Mouse (Mus musculus) lung, postnatal 0 days (tissue): ENCODE data around the gene Fli1. TPM values are rescaled to one million over a fixed set of nuclear protein-coding genes. Genes with fewer than 3 reads are reported as not detected.

Experiments used
- ATAC-seq: fragments of 200-750 bp; cut with Nextera tagmentation; 2 replicates; pipeline ENCODE4 v1.8.0; 2017; ENCODE audit warnings: moderate library complexity
- DNase-seq: peaks from one replicate; pipeline ENCODE4 v3.0.0-alpha.2; 2016; ENCODE audit warnings: low spot score
- H3K27ac ChIP-seq: fragments of 300-500 bp; sonication (generic); 2 replicates; pipeline ENCODE4 v1.5.1; 2014; ENCODE audit warnings: antibody characterized with exemption, mild to moderate bottlenecking, low read length, mixed read lengths
- H3K27me3 ChIP-seq: fragments of 300-500 bp; sonication (generic); replicated peaks from 2 replicates; pipeline ENCODE4 v1.6.1; 2014; ENCODE audit warnings: low read length, mixed read lengths; ENCODE audit not compliant: insufficient read depth
- H3K36me3 ChIP-seq: fragments of 300-500 bp; sonication (generic); 2 replicates; pipeline ENCODE4 v1.6.1; 2014; ENCODE audit warnings: low read length, mixed read lengths; ENCODE audit not compliant: insufficient read depth
- H3K4me1 ChIP-seq: fragments of 300-500 bp; sonication (generic); 2 replicates; pipeline ENCODE4 v1.6.1; 2014; ENCODE audit warnings: antibody characterized with exemption, low read depth, low read length, mixed read lengths; ENCODE audit not compliant: insufficient read depth
- H3K4me2 ChIP-seq: fragments of 300-500 bp; sonication (generic); replicated peaks from 2 replicates; pipeline ENCODE4 v1.6.1; 2014; ENCODE audit warnings: low read depth, mild to moderate bottlenecking, low read length, moderate library complexity, mixed read lengths
- H3K4me3 ChIP-seq: fragments of 300-500 bp; sonication (generic); 2 replicates; pipeline ENCODE4 v1.5.1; 2014; ENCODE audit warnings: low read depth, low read length
- H3K9ac ChIP-seq: fragments of 300-500 bp; sonication (generic); replicated peaks from 2 replicates; pipeline ENCODE4 v1.6.1; 2014; ENCODE audit warnings: low read depth, mild to moderate bottlenecking
- H3K9me3 ChIP-seq: fragments of 300-500 bp; sonication (generic); 2 replicates; pipeline ENCODE4 v1.6.1; 2016; ENCODE audit warnings: low read length, mixed read lengths
- CTCF ChIP-seq: IDR thresholded peaks from 2 replicates; pipeline ENCODE4 v1.5.1; 2016; ENCODE audit warnings: antibody characterized with exemption, mild to moderate bottlenecking
- EP300 ChIP-seq: IDR thresholded peaks from 2 replicates; pipeline ENCODE4 v1.6.1; 2016; ENCODE audit warnings: antibody characterized with exemption, mild to moderate bottlenecking, control low read depth
- WGBS: fragments of 180-500 bp; shearing (Covaris S2); extraction: QIAGEN DNeasy Blood & Tissue Kit; methylation state at CpG from one replicate; pipeline ENCODE4 v1.1.7; 2014; 5-methylcytosine and 5-hydroxymethylcytosine counted together
- polyA plus RNA-seq: library from polyadenylated mRNA; unstranded; fragments of >200 nt; fragmentation: Nextera tagmentation; extraction: Ambion mirVana; gene quantifications from 2 replicates; pipeline ENCODE4 v1.2.1, GENCODE M21; 2015

Fli1 gene
- polyA plus RNA-seq, 1 experiment from 2014 or later = 21.1 TPM

- ATAC-seq (no peak), DNase-seq (no peak)
- Histone ChIP-seq H3K27me3 (no peaks in the 10 kb centered on the region), H3K4me2 (no peak overlapping the region), H3K9ac (no peak overlapping the region), H3K4me3 (no peak overlapping the region), H3K4me1 (peaks cover 15% of the 10 kb centered on the region), H3K36me3 (no peaks in the 10 kb centered on the region), H3K27ac (peak overlapping the region; percentile 17; the same call in 1 of the 2 replicates), H3K9me3 (no peaks in the 10 kb centered on the region)
- 61% methylated on average over 10 of the region's 10 CpGs for WGBS
- TF ChIP-seq EP300 (no peak), CTCF (no peak)
These were observed 26.6 kb downstream of the Fli1 start for GRCm38 (mm10) chr9:32515894-32516686.

GRCm38 (mm10) chr9:32514406-32515058 is 28.1 kb downstream of the Fli1 start:
- no peaks in the 10 kb centered on the region for H3K27me3 ChIP-seq
- WGBS = 72% methylated on average over 6 of the region's 6 CpGs
- no peak for TF ChIP-seq EP300
- no peak for TF ChIP-seq CTCF
- no peak overlapping the region for H3K4me3 ChIP-seq
- no peaks in the 10 kb centered on the region for H3K36me3 ChIP-seq
- peaks cover 15% of the 10 kb centered on the region for H3K4me1 ChIP-seq
- H3K4me2 ChIP-seq = no peak overlapping the region
- DNase-seq (no peak), ATAC-seq (no peak)
- no peak overlapping the region for H3K9ac ChIP-seq
- H3K27ac ChIP-seq = no peak overlapping the region
- no peaks in the 10 kb centered on the region for H3K9me3 ChIP-seq

- Histone ChIP-seq H3K4me1 (peaks cover 6% of the 10 kb centered on the region; the same call in 1 of the 2 replicates), H3K4me3 (no peak overlapping the region), H3K9me3 (no peaks in the 10 kb centered on the region), H3K4me2 (no peak overlapping the region), H3K36me3 (no peaks in the 10 kb centered on the region), H3K9ac (no peak overlapping the region), H3K27ac (no peak overlapping the region), H3K27me3 (no peaks in the 10 kb centered on the region)
- ATAC-seq (no peak), DNase-seq (no peak)
- 65% methylated on average over 2 of the region's 2 CpGs for WGBS
- TF ChIP-seq CTCF (no peak), EP300 (no peak)
These were observed 29.2 kb downstream of the Fli1 start for GRCm38 (mm10) chr9:32513471-32513870.

- ATAC-seq (no peak), DNase-seq (no peak)
- H3K9me3 ChIP-seq = no peaks in the 10 kb centered on the region
- WGBS = 75% methylated on average over 7 of the region's 7 CpGs
- H3K36me3 ChIP-seq = no peaks in the 10 kb centered on the region
- H3K27me3 ChIP-seq = no peaks in the 10 kb centered on the region
- H3K4me2 ChIP-seq = no peak overlapping the region
- H3K4me1 ChIP-seq = peaks cover 9% of the 10 kb centered on the region; the same call in 1 of the 2 replicates
- no peak overlapping the region for H3K27ac ChIP-seq
- no peak overlapping the region for H3K9ac ChIP-seq
- no peak overlapping the region for H3K4me3 ChIP-seq
- TF ChIP-seq EP300 (no peak), CTCF (no peak)
These were observed 32.0 kb downstream of the Fli1 start for GRCm38 (mm10) chr9:32510454-32511263.

- Histone ChIP-seq H3K9ac (no peak overlapping the region), H3K36me3 (no peaks in the 10 kb centered on the region), H3K27ac (no peak overlapping the region), H3K27me3 (no peaks in the 10 kb centered on the region), H3K9me3 (no peaks in the 10 kb centered on the region), H3K4me1 (peaks cover 9% of the 10 kb centered on the region; the same call in 1 of the 2 replicates), H3K4me2 (no peak overlapping the region), H3K4me3 (no peak overlapping the region)
- TF ChIP-seq CTCF (no peak), EP300 (no peak)
- DNase-seq (peak; percentile 40), ATAC-seq (no peak)
- 56% methylated on average over 7 of the region's 7 CpGs for WGBS
These were observed 32.9 kb downstream of the Fli1 start for GRCm38 (mm10) chr9:32509706-32510156.

GRCm38 (mm10) chr9:32508648-32509047 is 34.0 kb downstream of the Fli1 start:
- ATAC-seq = peak; percentile 38
- WGBS = 44% methylated on average over 2 of the region's 2 CpGs
- Histone ChIP-seq H3K36me3 (no peaks in the 10 kb centered on the region), H3K9me3 (no peaks in the 10 kb centered on the region), H3K27me3 (no peaks in the 10 kb centered on the region), H3K9ac (no peak overlapping the region), H3K4me2 (no peak overlapping the region), H3K4me3 (no peak overlapping the region), H3K4me1 (peaks cover 5% of the 10 kb centered on the region; the same call in 1 of the 2 replicates), H3K27ac (no peak overlapping the region)
- no peak for TF ChIP-seq EP300
- no peak for TF ChIP-seq CTCF
- DNase-seq = peak; percentile 57
